Mouse (Mus musculus) lung, embryonic 15.5 days (tissue): ENCODE measurements around the gene St6galnac1. TPM values are rescaled to one million over a fixed set of nuclear protein-coding genes. Genes with fewer than 3 reads are reported as not detected.
"Not testable (repeated sequence)": the region's sequence is repeated elsewhere in the genome, so short reads cannot be mapped to it uniquely, and the experiment has no call there.

Experiments used
- ATAC-seq: fragments of 200-750 bp; cut with Nextera tagmentation; 2 replicates; pipeline ENCODE4 v1.8.0; 2017; ENCODE audit warnings: moderate number of reproducible peaks, borderline replicate concordance; ENCODE audit not compliant: low FRiP score, low TSS enrichment; ENCODE audit errors: extremely low read depth
- H3K27ac ChIP-seq: fragments of 300-500 bp; sonication (generic); 2 replicates; pipeline ENCODE4 v1.5.1; 2015; ENCODE audit warnings: moderate library complexity, mild to moderate bottlenecking, inconsistent platforms
- H3K27me3 ChIP-seq: fragments of 300-500 bp; sonication (generic); 2 replicates; pipeline ENCODE4 v1.6.1; 2015; ENCODE audit warnings: inconsistent platforms
- H3K36me3 ChIP-seq: fragments of 300-500 bp; sonication (generic); 2 replicates; pipeline ENCODE4 v1.6.1; 2015; ENCODE audit warnings: inconsistent platforms
- H3K4me1 ChIP-seq: fragments of 300-500 bp; sonication (generic); 2 replicates; pipeline ENCODE4 v1.6.1; 2015; ENCODE audit warnings: inconsistent platforms
- H3K4me2 ChIP-seq: fragments of 300-500 bp; sonication (generic); 2 replicates; pipeline ENCODE4 v1.6.1; 2015; ENCODE audit warnings: inconsistent platforms, mild to moderate bottlenecking, moderate library complexity
- H3K4me3 ChIP-seq: fragments of 300-500 bp; sonication (generic); 2 replicates; pipeline ENCODE4 v1.5.1; 2015; ENCODE audit warnings: mild to moderate bottlenecking, inconsistent platforms
- H3K9ac ChIP-seq: fragments of 300-500 bp; sonication (generic); 2 replicates; pipeline ENCODE4 v1.6.1; 2015; ENCODE audit warnings: inconsistent platforms
- H3K9me3 ChIP-seq: fragments of 300-500 bp; sonication (generic); 2 replicates; pipeline ENCODE4 v1.6.1; 2016; ENCODE audit warnings: inconsistent platforms
- WGBS: fragments of 180-500 bp; shearing (Covaris S2); methylation state at CpG from one replicate; pipeline ENCODE4 v1.1.7; 2015; 5-methylcytosine and 5-hydroxymethylcytosine counted together
- polyA plus RNA-seq: library from polyadenylated mRNA; unstranded; fragments of >200 nt; fragmentation: Nextera tagmentation; extraction: Ambion mirVana; gene quantifications from 2 replicates; pipeline ENCODE4 v1.2.1, GENCODE M21; 2015

Gene St6galnac1
- polyA plus RNA-seq, result not detected in 2 replicates

GRCm38 (mm10) chr11:116775407-116775806, at the start of gene St6galnac1:
TSS of gene St6galnac1 (minus strand) at chr11:116775507.
- no peak within 1 kb of the TSS for H3K4me3 ChIP-seq
- H3K36me3 ChIP-seq, result no peaks in the 10 kb centered on the region
- no peaks in the 10 kb centered on the region for H3K9me3 ChIP-seq
- no peak within 1 kb of the TSS for H3K4me2 ChIP-seq
- no peak within 1 kb of the TSS for H3K9ac ChIP-seq
- H3K27me3 ChIP-seq, result no peaks in the 10 kb centered on the region
- 78% methylated on average over 7 of the region's 7 CpGs for WGBS
- ATAC-seq, result no peak
- H3K4me1 ChIP-seq, result no peaks in the 10 kb centered on the region
- no peak within 1 kb of the TSS for H3K27ac ChIP-seq

- not testable (repeated sequence) for H3K27ac ChIP-seq, ATAC-seq, H3K36me3 ChIP-seq, H3K27me3 ChIP-seq, H3K9me3 ChIP-seq, H3K4me3 ChIP-seq, H3K9ac ChIP-seq, H3K4me2 ChIP-seq
- peaks cover 38% of the 10 kb centered on the region for H3K4me1 ChIP-seq
- WGBS, result 94% methylated on average over 10 of the region's 10 CpGs
These were observed 48.6 kb upstream of the St6galnac1 start for GRCm38 (mm10) chr11:116823885-116824284.

DNA sequence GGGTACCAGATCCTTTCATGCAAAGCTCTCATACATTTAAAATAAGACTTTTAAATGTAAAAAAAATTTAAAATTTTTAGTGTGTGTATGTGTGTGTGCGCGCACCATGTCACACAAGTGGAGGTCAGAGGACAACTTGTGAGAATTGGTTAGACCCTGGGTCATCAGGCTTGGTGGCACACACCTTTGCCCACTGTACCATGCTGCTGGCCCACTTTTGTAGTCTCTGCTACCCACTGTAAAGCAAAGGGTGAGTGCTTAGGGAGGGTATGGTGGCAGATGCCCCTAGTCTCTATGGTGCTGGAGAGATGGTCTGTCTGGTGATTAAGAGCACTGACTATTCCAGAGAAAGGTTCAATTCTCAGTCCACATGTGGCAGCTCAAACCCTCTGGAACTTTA, 47.9 kb upstream of the St6galnac1 start:
- Histone ChIP-seq H3K9me3 (no peaks in the 10 kb centered on the region), H3K4me2 (no peak overlapping the region), H3K4me3 (no peak overlapping the region), H3K27me3 (no peaks in the 10 kb centered on the region), H3K9ac (no peak overlapping the region), H3K4me1 (peaks cover 34% of the 10 kb centered on the region), H3K27ac (no peak overlapping the region), H3K36me3 (no peaks in the 10 kb centered on the region)
- WGBS, result 100% methylated on average over 2 of the region's 2 CpGs
- no peak for ATAC-seq

GRCm38 (mm10) chr11:116822626-116823025, 47.3 kb upstream of the St6galnac1 start:
- Histone ChIP-seq H3K4me1 (peaks cover 30% of the 10 kb centered on the region), H3K9ac (no peak overlapping the region)
- 83% methylated on average over 10 of the region's 10 CpGs for WGBS

DNA sequence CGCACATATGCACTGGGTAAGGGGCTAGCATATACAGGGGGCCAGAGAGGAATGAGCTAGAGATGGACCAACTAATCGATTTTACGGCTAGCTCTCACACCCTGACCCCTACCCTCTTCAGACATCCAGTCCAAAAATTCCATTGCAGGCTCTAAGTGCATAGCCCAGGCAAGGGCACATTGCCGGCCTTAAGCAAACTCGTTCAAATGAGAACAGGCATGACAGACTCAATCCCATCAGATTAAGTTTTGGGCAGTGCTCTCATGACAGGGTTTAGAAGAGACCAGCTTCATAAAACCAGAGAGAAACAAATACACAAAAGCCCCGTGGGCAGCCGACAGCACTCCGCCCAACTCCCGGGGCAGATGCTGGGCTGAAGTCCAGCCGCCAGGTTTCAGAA, 46.9 kb upstream of the St6galnac1 start:
- WGBS, result 58% methylated on average over 10 of the region's 10 CpGs
- Histone ChIP-seq H3K27me3 (no peaks in the 10 kb centered on the region), H3K36me3 (no peaks in the 10 kb centered on the region), H3K9ac (no peak overlapping the region), H3K4me3 (no peak overlapping the region), H3K9me3 (no peaks in the 10 kb centered on the region), H3K4me1 (peaks cover 28% of the 10 kb centered on the region), H3K27ac (no peak overlapping the region), H3K4me2 (no peak overlapping the region)
- no peak for ATAC-seq

More at GRCm38 (mm10) chr11:116822626-116823025, 47.3 kb upstream of the St6galnac1 start:
- no peaks in the 10 kb centered on the region for H3K36me3 ChIP-seq
- H3K4me3 ChIP-seq, result no peak overlapping the region
- H3K27ac ChIP-seq, result no peak overlapping the region
- no peak overlapping the region for H3K4me2 ChIP-seq
- ATAC-seq, result no peak
- no peaks in the 10 kb centered on the region for H3K9me3 ChIP-seq
- no peaks in the 10 kb centered on the region for H3K27me3 ChIP-seq

GRCm38 (mm10) chr11:116821057-116821940, 46.0 kb upstream of the St6galnac1 start:
- Histone ChIP-seq H3K4me3 (no peak overlapping the region), H3K27ac (peak overlapping the region; percentile 51; the same call in 1 of the 2 replicates), H3K4me1 (peaks cover 23% of the 10 kb centered on the region), H3K4me2 (no peak overlapping the region), H3K27me3 (no peaks in the 10 kb centered on the region), H3K9ac (no peak overlapping the region), H3K36me3 (no peaks in the 10 kb centered on the region), H3K9me3 (no peaks in the 10 kb centered on the region)
- 54% methylated on average over 13 of the region's 13 CpGs for WGBS
- ATAC-seq, result no peak

DNA sequence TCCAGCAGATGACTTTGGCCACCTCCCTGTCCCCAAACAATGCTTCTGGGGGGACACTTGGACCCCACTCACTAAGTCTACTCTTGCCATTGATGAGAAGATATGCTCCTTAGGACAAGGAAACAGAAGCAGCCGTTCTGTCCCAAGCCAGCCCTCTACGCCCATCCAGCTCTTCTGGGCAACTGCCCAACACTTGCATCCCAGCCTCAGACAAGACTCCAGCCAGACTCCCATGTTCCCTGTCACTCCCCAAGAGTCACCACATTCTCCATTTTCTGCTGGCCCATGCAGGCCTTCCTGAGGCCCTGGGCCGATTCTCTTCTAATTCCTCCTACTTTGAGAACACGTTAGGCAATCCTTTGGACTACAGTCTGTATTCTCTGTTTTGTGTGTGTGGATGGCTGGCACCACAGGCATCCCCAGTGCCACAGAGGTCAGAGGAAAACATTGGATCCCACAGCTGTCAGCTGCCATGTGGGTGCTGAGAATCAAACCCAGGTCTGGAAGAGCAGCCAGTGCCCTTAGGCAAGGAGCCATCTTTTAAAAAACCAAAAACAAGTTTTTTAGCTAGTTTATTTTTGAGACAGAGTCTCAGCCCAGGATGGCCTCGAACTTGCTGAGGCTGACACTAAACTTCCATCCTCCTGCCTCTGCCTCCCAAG, 44.8 kb upstream of the St6galnac1 start:
- Histone ChIP-seq H3K9me3 (no peaks in the 10 kb centered on the region), H3K4me3 (no peak overlapping the region), H3K4me1 (peaks cover 28% of the 10 kb centered on the region), H3K27ac (no peak overlapping the region; the same call in 1 of the 2 replicates), H3K4me2 (no peak overlapping the region), H3K36me3 (no peaks in the 10 kb centered on the region), H3K9ac (no peak overlapping the region), H3K27me3 (no peaks in the 10 kb centered on the region)
- no peak for ATAC-seq
- WGBS, result 69% methylated on average over 5 of the region's 5 CpGs

- Histone ChIP-seq H3K4me1 (peaks cover 41% of the 10 kb centered on the region), H3K27ac (no peak overlapping the region), H3K9ac (no peak overlapping the region), H3K9me3 (no peaks in the 10 kb centered on the region), H3K4me2 (no peak overlapping the region), H3K4me3 (no peak overlapping the region), H3K36me3 (no peaks in the 10 kb centered on the region), H3K27me3 (no peaks in the 10 kb centered on the region)
- WGBS, result 42% methylated on average over 8 of the region's 8 CpGs
- ATAC-seq, result no peak
These were observed 43.4 kb upstream of the St6galnac1 start for GRCm38 (mm10) chr11:116818722-116819121.

DNA sequence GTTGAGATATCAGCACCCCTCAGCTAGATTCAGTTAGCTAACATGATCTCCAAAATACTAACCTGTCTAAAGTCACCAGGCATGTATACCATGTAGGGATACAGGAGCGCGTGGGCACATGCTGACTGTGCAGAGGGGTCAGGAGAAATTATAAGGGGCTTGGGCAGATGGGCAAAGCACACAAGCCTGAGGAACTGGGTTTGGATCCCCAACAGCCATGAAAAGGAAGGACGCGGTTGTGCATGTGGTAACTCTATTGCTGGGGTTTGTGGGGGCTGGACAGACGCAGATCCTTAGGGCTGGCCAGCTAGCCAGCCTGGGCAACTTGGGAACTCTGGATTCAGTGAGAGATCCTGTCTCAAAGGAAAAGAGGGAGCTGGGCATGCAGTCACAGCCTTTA, 42.3 kb upstream of the St6galnac1 start:
- H3K4me1 ChIP-seq, result peaks cover 53% of the 10 kb centered on the region

GRCm38 (mm10) chr11:116816769-116817168, 41.5 kb upstream of the St6galnac1 start:
- H3K27me3 ChIP-seq, result no peaks in the 10 kb centered on the region
- H3K4me1 ChIP-seq, result peaks cover 54% of the 10 kb centered on the region
- no peaks in the 10 kb centered on the region for H3K36me3 ChIP-seq
- H3K4me3 ChIP-seq, result no peak overlapping the region
- no peaks in the 10 kb centered on the region for H3K9me3 ChIP-seq
- no peak overlapping the region for H3K4me2 ChIP-seq
- 73% methylated on average over 5 of the region's 5 CpGs for WGBS
- no peak for ATAC-seq
- no peak overlapping the region for H3K27ac ChIP-seq
- no peak overlapping the region for H3K9ac ChIP-seq

More for the DNA sequence above, 42.3 kb upstream of the St6galnac1 start:
- no peak for ATAC-seq
- WGBS, result 94% methylated on average over 5 of the region's 5 CpGs
- Histone ChIP-seq H3K4me2 (no peak overlapping the region), H3K9me3 (no peaks in the 10 kb centered on the region), H3K27ac (no peak overlapping the region), H3K4me3 (no peak overlapping the region), H3K9ac (no peak overlapping the region), H3K27me3 (no peaks in the 10 kb centered on the region), H3K36me3 (no peaks in the 10 kb centered on the region)

GRCm38 (mm10) chr11:116814884-116815415, 39.6 kb upstream of the St6galnac1 start:
- Histone ChIP-seq H3K27ac (peak overlapping the region; percentile 91), H3K4me1 (peaks cover 50% of the 10 kb centered on the region), H3K4me3 (no peak overlapping the region), H3K4me2 (peak overlapping the region; percentile 36), H3K9ac (no peak overlapping the region), H3K36me3 (no peaks in the 10 kb centered on the region), H3K27me3 (no peaks in the 10 kb centered on the region; the same call in 1 of the 2 replicates), H3K9me3 (no peaks in the 10 kb centered on the region)
- no peak for ATAC-seq
- 32% methylated on average over 7 of the region's 7 CpGs for WGBS
